Mouse (Mus musculus) kidney, postnatal 10 days (tissue): ENCODE measurements at regions not wholly inside any gene's neighbourhood (a gene's known extent, or its start where the extent isn't known, plus 50 kb on each side); places are given as distances from the start of the nearest gene placed in this dataset.

Experiments used
- DNase-seq: peaks from one replicate; pipeline ENCODE4 v3.0.0; 2021; ENCODE audit warnings: mixed read lengths

DNA sequence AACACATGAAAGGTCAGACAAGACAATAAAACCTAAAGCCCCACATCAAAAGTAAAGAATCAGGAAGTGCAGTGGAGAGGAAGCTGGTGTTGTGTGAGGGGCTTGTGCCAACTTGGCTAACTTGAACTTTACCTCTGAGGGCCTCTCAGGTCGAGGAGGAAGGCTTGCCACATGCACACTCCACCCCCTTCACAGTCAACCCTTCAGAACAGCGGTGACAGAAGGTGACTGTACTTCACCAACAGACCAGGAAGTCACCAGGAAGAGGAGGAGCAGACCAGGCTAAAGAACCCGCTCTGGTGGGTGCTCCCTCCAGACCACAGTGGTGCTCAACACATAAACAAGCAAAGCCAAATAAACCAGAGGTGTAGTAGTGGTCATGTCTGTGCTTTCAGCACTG is 341.0 kb downstream of the Zfp706 start:
- DNase-seq = no peak

- no peak for DNase-seq
Observed at GRCm38 (mm10) chr15:36664391-36664790, 343.2 kb downstream of the Zfp706 start.

- no peak for DNase-seq
Observed at GRCm38 (mm10) chr15:36660986-36661385, 346.6 kb downstream of the Zfp706 start.
